Mouse (Mus musculus): ENCODE data around the gene Gm28102. TPM values are rescaled to one million over a fixed set of nuclear protein-coding genes. Genes with fewer than 3 reads are reported as not detected.
"Not testable (repeated sequence)": the region's sequence is repeated elsewhere in the genome, so short reads cannot be mapped to it uniquely, and the experiment has no call there.

The Gm28102 gene
- not detected in 2 replicates for polyA plus RNA-seq (2015; fragmentation: Nextera tagmentation; extraction: Ambion mirVana)

GRCm38 (mm10) chrY:88053015-88053414 is at the start of gene Gm28102:
Gene Gm28102, plus strand, starts transcription at chrY:88053315.
- H3K4me1 ChIP-seq; ATAC-seq (ENCODE audit: low FRiP score, low read depth); H3K4me2 ChIP-seq (replicated peaks); H3K4me3 ChIP-seq; H3K27ac ChIP-seq; H3K36me3 ChIP-seq; H3K27me3 ChIP-seq; H3K9ac ChIP-seq; H3K9me3 ChIP-seq: not testable (repeated sequence)
- 100% methylated on average over 1 of the region's 7 CpGs for WGBS

All from limb, embryonic 13.5 days (tissue).